ENCODE assay signal across 11 mouse cellular contexts in the genomic region with DNA sequence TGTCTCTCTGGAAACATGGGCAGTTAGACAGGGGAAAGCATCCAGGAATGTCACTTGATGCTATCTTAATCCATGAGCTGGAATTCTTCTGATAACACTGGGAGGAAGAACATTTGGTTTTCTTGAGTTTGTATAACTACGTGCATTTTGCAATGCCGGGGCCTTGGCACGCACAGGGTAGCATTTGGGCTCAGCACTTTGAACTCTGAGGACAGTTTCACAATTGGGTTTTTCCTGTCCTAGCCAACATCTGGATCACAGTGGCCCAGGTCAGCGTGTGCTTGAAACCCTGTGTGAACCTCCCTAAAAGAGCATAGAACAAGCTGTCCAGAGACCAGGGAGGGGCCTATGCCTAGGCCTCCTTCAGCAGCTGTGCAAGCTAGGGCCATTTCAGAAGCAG.
A peak's percentile ranks its signal among the peaks of the same experiment; 100 is the strongest.
DNase-seq lines count a peak whose midpoint lies in the region; ATAC-seq and TF ChIP-seq lines count a peak whose summit lies in the region.
"Had no signal": no experiment of that assay in that cellular context is flagged by ENCODE, and none has a peak within 500 bp of the region (broad histone marks: within the 10 kb centered on the region; RNA-seq: fewer than 3 reads in every experiment).

No protein-coding gene starts in this region.

- TF ChIP-seq POLR2A in kidney, adult 2 months (IDR thresholded peaks at IDR 0.05; ENCODE audit: low read depth, low read length) = no peak

- no peaks in the 10 kb centered on the region for H3K27me3 ChIP-seq in kidney, adult 2 months (replicated peaks; ENCODE audit: control insufficient read depth, insufficient read depth, low read length)
- no peaks in the 10 kb centered on the region for H3K27me3 ChIP-seq in kidney, embryonic 14.5 days (ENCODE audit: control insufficient read depth, insufficient read depth, low read length)
- H3K27me3 ChIP-seq: embryonic facial prominence, embryonic 15.5 days had no signal

- peak; percentile 62 for DNase-seq in kidney, adult 2 months
- DNase-seq in adrenal gland, postnatal 10 days = peak; percentile 57
- DNase-seq in gastrocnemius, postnatal 25 days = peak; percentile 66
- peak; percentile 74 for DNase-seq in lung, postnatal 10 days
- DNase-seq in left cerebral cortex, postnatal 10 days (ENCODE audit: extremely low spot score in 1 of 2, low spot score in 2 of 2) = no peak
- DNase-seq in yolk sac, embryonic 10.5 days (ENCODE audit: low spot score) = no peak

- WGBS in kidney, adult 2 months = 75% methylated on average over 4 of the region's 4 CpGs
- WGBS in kidney, embryonic 14.5 days = 77% methylated on average over 4 of the region's 4 CpGs

- no peak overlapping the region for H3K9ac ChIP-seq in kidney, embryonic 14.5 days (ENCODE audit: low read depth, low read length)
- H3K9ac ChIP-seq: embryonic facial prominence, embryonic 15.5 days had no signal

- no peak overlapping the region for H3K27ac ChIP-seq in kidney, adult 2 months (ENCODE audit: insufficient read depth, low read depth, low read length)
- no peak overlapping the region for H3K27ac ChIP-seq in kidney, embryonic 14.5 days (ENCODE audit: low read depth, low read length)
- H3K27ac ChIP-seq: macrophage had no signal

- no peaks in the 10 kb centered on the region for H3K36me3 ChIP-seq in kidney, adult 2 months (ENCODE audit: control insufficient read depth, insufficient read depth, low read length)
- no peaks in the 10 kb centered on the region for H3K36me3 ChIP-seq in kidney, embryonic 14.5 days (ENCODE audit: control insufficient read depth, insufficient read depth, low read length)
- H3K36me3 ChIP-seq: embryonic facial prominence, embryonic 15.5 days had no signal

- H3K4me3 ChIP-seq in kidney, adult 2 months (ENCODE audit: insufficient read depth, low read depth, low read length) = no peak overlapping the region
- no peak overlapping the region for H3K4me3 ChIP-seq in kidney, embryonic 14.5 days (ENCODE audit: low read length)
- H3K4me3 ChIP-seq: embryonic facial prominence, embryonic 15.5 days; myocyte had no signal

- H3K9me3 ChIP-seq in kidney, embryonic 14.5 days (ENCODE audit: control insufficient read depth, low read length) = no peaks in the 10 kb centered on the region
- H3K9me3 ChIP-seq: embryonic facial prominence, embryonic 15.5 days had no signal

- TF ChIP-seq CTCF in kidney, adult 2 months (conservative IDR thresholded peaks at IDR 0.05; ENCODE audit: insufficient read depth, insufficient read length, low read depth, low read length) = no peak

- H3K4me1 ChIP-seq in kidney, adult 2 months (ENCODE audit: control insufficient read depth, insufficient read depth, low read length) = no peaks in the 10 kb centered on the region
- H3K4me1 ChIP-seq in kidney, embryonic 14.5 days (ENCODE audit: control insufficient read depth, insufficient read depth, low read length) = no peaks in the 10 kb centered on the region

- no peak for ATAC-seq in kidney, embryonic 14.5 days (ENCODE audit: low FRiP score, low TSS enrichment)
- ATAC-seq: inflammation-experienced regulatory T-cells, adult 6 months had no signal

- H3K4me2 ChIP-seq in kidney, embryonic 14.5 days (replicated peaks; ENCODE audit: low read depth, low read length) = no peak overlapping the region
- H3K4me2 ChIP-seq: embryonic facial prominence, embryonic 15.5 days had no signal

- intact Hi-C loops in left cerebral cortex, postnatal 10 days (cut with DNase I) = no loop called here

Comparison
In these comparisons a context has a peak if more than half of its experiments do, and no peak if none do; other contexts are left out.
1. DNase-seq: peak in kidney, adult 2 months (single experiment), adrenal gland, postnatal 10 days (single experiment), gastrocnemius, postnatal 25 days (single experiment) and lung, postnatal 10 days (single experiment); none in left cerebral cortex, postnatal 10 days (0 of 2) and yolk sac, embryonic 10.5 days (single experiment).